Mouse (Mus musculus): ENCODE results near the gene Dgkh.

DNA sequence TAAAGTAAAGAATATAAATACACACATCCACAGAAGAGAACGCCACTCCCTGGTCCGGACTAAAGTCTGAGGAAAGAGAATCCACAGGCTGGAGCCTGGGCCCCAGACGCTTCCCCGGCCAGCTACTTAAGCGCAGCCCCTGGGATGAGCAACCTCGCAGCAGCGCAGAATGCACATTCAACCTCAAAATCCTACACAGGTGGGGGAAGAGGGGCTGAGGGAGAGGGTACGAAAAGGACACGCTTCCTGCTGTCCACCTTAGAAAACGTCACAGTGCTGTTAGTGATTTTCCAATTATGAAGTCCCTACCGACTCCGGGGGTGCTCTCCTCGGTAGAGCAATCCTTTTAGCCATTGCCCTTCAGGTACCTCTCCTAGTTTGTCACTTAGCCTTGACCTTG lies 6.6 kb downstream of the Dgkh start:
- no peak for TF ChIP-seq CTCF (conservative IDR thresholded peaks at IDR 0.05; ENCODE audit: low read length)
- TF ChIP-seq POU5F1 (IDR thresholded peaks at IDR 0.05; ENCODE audit: borderline replicate concordance, low read length) = no peak
